Mouse (Mus musculus): Measurements from ENCODE around the gene Dnaaf2. TPM values are rescaled to one million over a fixed set of nuclear protein-coding genes. Genes with fewer than 3 reads are reported as not detected.

Dnaaf2 gene
- total and polyA plus RNA-seq, 3 experiments, result 0.50 to 0.94 (median 0.80) TPM

DNA sequence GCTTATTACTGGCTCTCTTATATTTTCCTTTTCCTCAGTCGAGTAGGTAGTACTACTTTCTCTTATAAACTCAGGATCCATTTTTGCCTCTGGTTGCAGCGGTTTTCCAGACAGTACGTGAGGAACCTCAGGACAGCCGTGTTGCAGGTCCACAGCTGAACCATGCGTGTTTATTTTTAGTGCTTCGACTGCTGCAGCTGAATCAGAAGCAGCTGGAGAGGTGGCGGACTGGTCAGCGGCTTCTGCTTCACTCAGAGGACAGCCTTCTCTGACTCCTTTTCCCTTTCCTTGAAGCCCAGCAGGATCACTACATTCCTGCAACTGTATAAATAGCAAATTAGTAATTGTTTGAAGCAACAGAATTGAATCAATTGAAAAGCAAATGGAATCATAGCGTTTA, 8.2 kb downstream of the Dnaaf2 start:
- Histone ChIP-seq H3K27ac (no peak overlapping the region), H3K36me3 (ENCODE audit: control insufficient read depth, insufficient read depth, low read length) (peaks cover 13% of the 10 kb centered on the region), H3K9ac (ENCODE audit: low read depth, low read length) (no peak overlapping the region), H3K4me1 (ENCODE audit: control insufficient read depth, insufficient read depth, low read length) (peaks cover 6% of the 10 kb centered on the region), H3K4me3 (no peak overlapping the region), H3K79me2 (replicated peaks; ENCODE audit: control insufficient read depth, insufficient read depth, low read length) (no peaks in the 10 kb centered on the region), H3K27me3 (ENCODE audit: control insufficient read depth, insufficient read depth, low read length) (no peaks in the 10 kb centered on the region)
- TF ChIP-seq EP300 (IDR thresholded peaks at IDR 0.05; ENCODE audit: insufficient read depth, low read depth, low read length) (no peak), POLR2A (IDR thresholded peaks at IDR 0.05; ENCODE audit: insufficient read depth, low read depth, low read length) (no peak), CTCF (IDR thresholded peaks at IDR 0.05) (no peak)
- intact Hi-C loops (cut with DNase I), result no loop called here
- 68% methylated on average over 9 of the region's 9 CpGs for WGBS
- DNase-seq, result no peak

DNA sequence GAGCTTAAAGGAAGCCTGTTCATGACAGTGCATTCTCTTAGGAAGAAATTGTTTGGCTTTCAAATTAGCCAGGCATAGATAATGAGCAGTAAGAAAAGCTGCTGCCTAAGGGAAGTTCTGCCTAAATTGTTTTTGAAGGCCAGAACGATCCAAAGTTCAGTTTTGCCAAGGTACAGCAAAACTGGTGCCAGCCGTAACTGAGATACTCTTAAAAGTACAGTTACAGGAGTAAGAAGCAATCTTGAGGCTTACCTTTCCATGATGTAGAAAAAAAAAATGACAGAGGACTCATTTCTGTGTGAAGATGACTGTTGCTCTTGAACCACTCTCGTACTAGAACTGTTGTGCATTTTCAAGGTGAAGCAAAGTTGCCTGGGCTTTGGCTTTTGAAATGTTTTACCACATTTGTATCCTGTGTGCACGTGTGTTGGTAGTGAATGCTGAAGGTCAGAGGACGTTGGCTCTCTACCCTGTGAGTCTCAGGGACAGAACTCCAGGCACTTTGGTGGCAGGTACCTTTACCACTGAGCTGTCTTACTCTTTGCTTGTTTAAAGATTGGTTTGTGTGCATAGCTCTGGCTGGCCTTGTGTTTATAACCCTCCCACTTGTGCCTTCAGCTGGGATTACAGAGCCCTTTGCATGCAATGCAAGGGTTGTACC, 11.3 kb downstream of the Dnaaf2 start:
- H3K27ac ChIP-seq, result no peak overlapping the region
- 52% methylated on average over 5 of the region's 5 CpGs for whole genome bisulfite sequencing
- H3K4me3 ChIP-seq, result no peak overlapping the region
- DNase-seq, result no peak
- H3K9ac ChIP-seq (ENCODE audit: low read depth, low read length), result no peak overlapping the region
- H3K4me1 ChIP-seq (ENCODE audit: control insufficient read depth, insufficient read depth, low read length), result peaks cover 7% of the 10 kb centered on the region
- no peaks in the 10 kb centered on the region for H3K79me2 ChIP-seq (replicated peaks; ENCODE audit: control insufficient read depth, insufficient read depth, low read length)
- peaks cover 15% of the 10 kb centered on the region for H3K36me3 ChIP-seq (ENCODE audit: control insufficient read depth, insufficient read depth, low read length)
- TF ChIP-seq EP300 (IDR thresholded peaks at IDR 0.05; ENCODE audit: insufficient read depth, low read depth, low read length) (no peak), POLR2A (IDR thresholded peaks at IDR 0.05; ENCODE audit: insufficient read depth, low read depth, low read length) (no peak), CTCF (IDR thresholded peaks at IDR 0.05) (no peak)
- no peaks in the 10 kb centered on the region for H3K27me3 ChIP-seq (ENCODE audit: control insufficient read depth, insufficient read depth, low read length)
- intact Hi-C loops (cut with DNase I), result loop anchor here (5.0 kb wide), 1 partner anchor 40 kb away; the partner anchor contains the start of gene Pole2

DNA sequence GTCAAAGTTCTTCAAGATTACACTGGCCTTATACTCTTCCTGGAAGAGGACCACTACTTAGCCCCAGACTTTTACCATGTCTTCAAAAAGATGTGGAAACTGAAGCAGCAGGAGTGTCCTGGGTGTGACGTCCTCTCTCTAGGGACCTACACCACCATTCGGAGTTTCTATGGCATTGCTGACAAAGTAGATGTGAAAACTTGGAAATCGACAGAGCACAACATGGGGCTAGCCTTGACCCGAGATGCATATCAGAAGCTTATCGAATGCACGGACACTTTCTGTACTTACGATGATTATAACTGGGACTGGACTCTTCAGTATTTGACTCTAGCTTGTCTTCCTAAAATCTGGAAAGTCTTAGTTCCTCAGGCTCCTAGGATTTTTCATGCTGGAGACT, 12.9 kb downstream of the Dnaaf2 start:
- Histone ChIP-seq H3K27me3 (ENCODE audit: control insufficient read depth, insufficient read depth, low read length) (no peaks in the 10 kb centered on the region), H3K4me1 (ENCODE audit: control insufficient read depth, insufficient read depth, low read length) (peaks cover 7% of the 10 kb centered on the region), H3K27ac (no peak overlapping the region; the same call in 1 of the 2 replicates), H3K9ac (ENCODE audit: low read depth, low read length) (no peak overlapping the region), H3K4me3 (peak overlapping the region; percentile 99), H3K79me2 (replicated peaks; ENCODE audit: control insufficient read depth, insufficient read depth, low read length) (no peaks in the 10 kb centered on the region), H3K36me3 (ENCODE audit: control insufficient read depth, insufficient read depth, low read length) (peaks cover 15% of the 10 kb centered on the region)
- DNase-seq, result no peak
- WGBS, result 46% methylated on average over 7 of the region's 7 CpGs
- intact Hi-C loops (cut with DNase I), result loop anchor here (2.0 to 5.0 kb wide), 2 partner anchors 27 to 42 kb away; partner anchors contain the start of genes Pole2 and Rps29
- TF ChIP-seq EP300 (IDR thresholded peaks at IDR 0.05; ENCODE audit: insufficient read depth, low read depth, low read length), result no peak
- TF ChIP-seq CTCF (IDR thresholded peaks at IDR 0.05), result no peak

DNA sequence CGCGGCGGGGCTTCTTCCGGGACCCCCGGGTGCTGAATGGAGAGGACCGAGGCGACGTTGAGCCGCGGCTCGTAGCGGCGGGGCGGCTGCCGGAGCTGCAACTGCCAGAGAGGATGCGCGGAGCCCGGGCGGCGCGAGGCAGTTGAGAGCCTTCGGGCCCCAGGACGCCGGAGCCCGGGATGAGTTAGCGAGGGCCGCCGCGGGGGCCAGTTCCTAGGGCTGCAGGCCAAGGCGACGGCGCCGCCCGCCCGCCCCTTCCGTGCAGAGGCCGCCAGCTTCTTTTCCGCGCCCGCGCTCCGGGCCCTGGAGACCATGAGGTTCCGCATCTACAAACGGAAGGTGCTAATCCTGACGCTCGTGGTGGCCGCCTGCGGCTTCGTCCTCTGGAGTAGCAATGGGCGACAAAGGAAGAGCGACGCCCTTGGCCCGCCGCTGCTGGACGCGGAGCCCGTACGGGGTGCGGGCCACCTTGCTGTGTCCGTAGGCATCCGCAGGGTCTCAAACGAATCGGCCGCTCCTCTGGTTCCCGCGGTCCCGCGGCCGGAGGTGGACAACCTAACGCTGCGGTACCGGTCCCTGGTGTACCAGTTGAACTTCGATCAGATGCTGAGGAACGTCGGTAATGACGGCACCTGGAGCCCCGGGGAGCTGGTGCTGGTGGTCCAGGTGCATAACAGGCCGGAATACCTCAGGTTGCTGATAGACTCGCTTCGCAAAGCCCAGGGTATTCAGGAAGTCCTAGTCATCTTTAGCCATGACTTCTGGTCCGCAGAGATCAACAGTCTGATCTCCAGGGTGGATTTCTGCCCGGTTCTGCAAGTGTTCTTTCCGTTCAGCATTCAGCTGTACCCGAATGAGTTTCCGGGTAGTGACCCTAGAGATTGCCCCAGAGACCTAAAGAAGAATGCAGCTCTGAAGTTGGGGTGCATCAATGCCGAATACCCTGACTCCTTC, 13.6 kb downstream of the Dnaaf2 start:
- Histone ChIP-seq H3K4me1 (ENCODE audit: control insufficient read depth, insufficient read depth, low read length) (peaks cover 7% of the 10 kb centered on the region), H3K27me3 (ENCODE audit: control insufficient read depth, insufficient read depth, low read length) (no peaks in the 10 kb centered on the region), H3K36me3 (ENCODE audit: control insufficient read depth, insufficient read depth, low read length) (peaks cover 15% of the 10 kb centered on the region), H3K4me3 (peak overlapping the region; percentile 99), H3K9ac (ENCODE audit: low read depth, low read length) (peak overlapping the region; percentile 95), H3K79me2 (replicated peaks; ENCODE audit: control insufficient read depth, insufficient read depth, low read length) (no peaks in the 10 kb centered on the region), H3K27ac (peak overlapping the region; percentile 96)
- peak in 1 of 2 experiments; percentile 83 for DNase-seq
- intact Hi-C loops (cut with DNase I), result loop anchor here (2.0 to 5.0 kb wide), 2 partner anchors 26 to 43 kb away; partner anchors contain the start of genes Pole2 and Rps29
- TF ChIP-seq POLR2A (IDR thresholded peaks at IDR 0.05; ENCODE audit: insufficient read depth, low read depth, low read length), result no peak
- no peak for TF ChIP-seq CTCF (IDR thresholded peaks at IDR 0.05)
- TF ChIP-seq EP300 (IDR thresholded peaks at IDR 0.05; ENCODE audit: insufficient read depth, low read depth, low read length), result no peak
- under 1% methylated on average over 80 of the region's 86 CpGs for WGBS

DNA sequence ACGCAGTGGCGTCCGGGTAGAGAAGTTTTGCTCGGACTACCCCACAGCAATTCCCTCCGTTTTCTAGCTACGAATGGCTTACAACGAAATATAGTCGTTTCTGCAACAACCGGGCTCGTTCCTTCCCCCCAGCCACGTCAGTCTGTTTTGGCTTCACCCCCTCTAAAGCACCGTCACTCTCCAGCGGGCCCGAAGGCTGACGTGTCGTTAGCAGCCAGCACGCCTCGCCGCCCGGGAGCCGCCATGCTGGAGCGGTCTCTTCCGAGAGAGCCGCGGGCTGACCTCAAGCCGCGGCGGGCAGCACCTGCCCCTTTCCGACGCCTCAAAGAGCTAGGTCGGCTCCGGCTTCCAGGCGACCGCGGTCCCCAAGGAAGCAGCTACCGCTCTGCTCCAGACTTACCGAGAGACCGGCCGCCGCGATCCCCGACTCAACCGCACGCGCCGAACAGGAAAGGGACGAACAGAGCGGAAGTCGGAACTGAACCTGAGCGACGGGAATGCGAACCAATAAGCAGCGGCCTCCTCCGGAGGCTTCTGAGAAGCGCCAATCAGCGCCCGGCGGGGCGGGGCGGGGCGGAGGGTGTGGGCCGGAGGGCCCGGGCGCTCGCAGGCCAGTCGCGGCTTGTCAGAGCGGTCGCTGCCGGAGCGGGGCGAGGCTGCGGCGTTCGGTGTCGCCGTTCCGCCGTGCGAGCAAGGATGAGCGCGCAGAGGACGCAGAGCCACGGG, 14.5 kb downstream of the Dnaaf2 start, which contains the start of the genes Rpl36al and Mgat2:
TSS of gene Rpl36al (minus strand) at position 501 of the 726 bp plus-strand sequence.
TSS of gene Mgat2 (plus strand) at position 575 of the 726 bp plus-strand sequence.
- peak; percentile 99 for DNase-seq
- WGBS, result 1% methylated on average over 84 of the region's 84 CpGs

More for the DNA sequence above, 14.5 kb downstream of the Dnaaf2 start, which contains the start of the genes Rpl36al and Mgat2:
- Histone ChIP-seq H3K27me3 (ENCODE audit: control insufficient read depth, insufficient read depth, low read length) (no peaks in the 10 kb centered on the region), H3K27ac (peak within 1 kb of the TSS; percentile 96), H3K4me1 (ENCODE audit: control insufficient read depth, insufficient read depth, low read length) (peaks cover 7% of the 10 kb centered on the region), H3K79me2 (replicated peaks; ENCODE audit: control insufficient read depth, insufficient read depth, low read length) (no peaks in the 10 kb centered on the region), H3K9ac (ENCODE audit: low read depth, low read length) (peak within 1 kb of the TSS; percentile 95), H3K4me3 (peak within 1 kb of the TSS; percentile 99), H3K36me3 (ENCODE audit: control insufficient read depth, insufficient read depth, low read length) (peaks cover 15% of the 10 kb centered on the region)
- intact Hi-C loops (cut with DNase I), result loop anchor here (2.0 kb wide), 1 partner anchor 25 kb away; the partner anchor contains the start of gene Rps29
- TF ChIP-seq POLR2A (IDR thresholded peaks at IDR 0.05; ENCODE audit: insufficient read depth, low read depth, low read length), result peak; percentile 87
- 0 out of 2 replicates have a peak, but pooled peaks have one; percentile 12 for TF ChIP-seq EP300 (IDR thresholded peaks at IDR 0.05; ENCODE audit: insufficient read depth, low read depth, low read length)
- TF ChIP-seq CTCF (IDR thresholded peaks at IDR 0.05), result 0 out of 2 replicates have a peak, but pooled peaks have one; percentile 14
